Mouse (Mus musculus): Measurements from ENCODE around the gene Gse1.
A peak's percentile ranks its signal among the peaks of the same experiment; 100 is the strongest.

The Gse1 gene

DNA sequence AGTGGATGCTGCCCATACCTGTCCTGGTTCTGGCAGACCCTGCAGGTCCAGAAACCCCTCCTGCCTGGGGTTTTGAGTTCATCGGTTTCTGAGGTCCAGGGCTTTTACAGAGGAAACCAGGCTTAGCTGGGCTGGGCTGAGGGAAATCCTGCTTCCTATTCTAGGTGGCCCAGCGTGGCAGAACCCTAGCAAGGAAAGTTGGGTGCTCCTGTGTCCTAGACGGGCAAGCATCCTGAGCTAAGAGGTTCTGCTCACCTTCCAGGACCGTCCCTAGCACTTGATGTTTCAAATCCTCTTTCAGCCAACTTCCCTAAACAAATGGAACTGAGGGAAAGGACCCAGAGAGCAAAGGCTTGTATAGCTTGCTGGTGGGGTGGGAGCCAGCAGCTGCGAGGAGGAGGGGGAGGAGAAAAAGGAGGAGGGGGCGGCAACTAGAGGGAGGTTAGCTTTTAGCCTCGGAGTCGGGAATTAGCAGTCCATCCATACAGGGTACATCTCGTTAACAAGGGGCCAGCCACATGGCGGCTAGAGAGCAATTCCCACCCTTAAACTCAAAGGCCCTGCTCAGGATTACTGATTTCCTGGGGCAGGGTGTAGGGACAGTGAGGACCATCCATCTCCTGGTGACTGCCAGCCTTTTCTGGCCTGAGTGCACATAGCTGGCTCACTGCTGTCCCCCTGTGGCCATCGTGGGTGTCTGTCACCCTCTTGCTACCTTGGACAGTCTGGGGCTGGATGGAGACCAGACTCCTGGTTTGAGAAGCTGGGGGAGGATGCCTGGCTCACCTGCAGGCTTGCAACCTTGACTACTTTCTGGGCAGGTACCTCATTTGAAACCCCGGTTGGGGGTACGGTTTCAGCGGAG lies 306.5 kb downstream of the Gse1 start:
- Histone ChIP-seq H3K27me3 (ENCODE audit: control insufficient read depth, insufficient read depth, low read length, poor library complexity, severe bottlenecking) (no peaks in the 10 kb centered on the region; the same call in 1 of the 2 replicates), H3K36me3 (ENCODE audit: control insufficient read depth, insufficient read depth, low read length, poor library complexity, severe bottlenecking) (no peaks in the 10 kb centered on the region)
- peak; percentile 79 for DNase-seq (ENCODE audit: low read depth, low spot score)

DNA sequence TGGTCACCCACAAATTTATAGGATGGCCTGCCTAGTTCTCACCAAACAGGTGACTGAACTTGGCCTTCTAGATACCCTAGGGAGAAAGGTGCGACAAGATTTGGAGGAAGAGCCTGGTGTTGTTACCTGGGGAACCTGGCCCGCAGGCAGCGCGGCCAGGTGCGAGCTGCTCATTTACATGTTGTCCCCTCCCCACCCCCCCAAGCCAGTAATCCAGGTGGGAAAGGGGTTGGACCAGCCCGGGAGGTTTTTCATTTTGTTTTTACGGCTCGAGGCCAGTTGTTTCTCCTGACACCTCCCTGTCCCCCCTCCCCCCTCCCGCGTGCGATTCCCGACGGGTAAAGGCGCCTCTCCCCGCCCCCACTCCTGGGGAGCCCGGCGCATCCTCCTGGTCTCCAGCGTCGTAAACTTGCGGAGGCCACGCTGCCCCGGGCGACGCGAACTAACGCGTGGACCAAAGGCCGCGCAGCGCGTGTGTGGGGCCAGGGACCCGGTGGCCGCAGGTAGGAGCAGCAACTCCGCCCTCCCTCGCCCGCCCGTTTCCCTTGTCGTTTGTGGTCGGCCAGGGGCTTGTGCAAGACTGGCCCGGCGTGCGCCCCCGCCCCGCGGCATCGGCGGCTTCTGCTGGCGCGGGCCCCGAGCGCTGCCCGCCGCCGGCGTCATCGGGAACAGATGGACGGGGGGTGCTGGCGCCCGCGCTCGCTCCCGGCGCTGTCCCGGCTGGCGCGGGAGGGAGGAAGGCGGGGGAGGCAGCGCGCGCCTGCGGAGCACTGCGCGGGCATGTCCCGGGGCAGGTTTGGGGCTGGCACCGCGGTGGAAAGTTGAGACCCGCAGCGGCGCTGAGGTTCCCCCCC lies 307.4 kb downstream of the Gse1 start:
- H3K36me3 ChIP-seq (ENCODE audit: control insufficient read depth, insufficient read depth, low read length, poor library complexity, severe bottlenecking): no peaks in the 10 kb centered on the region
- peak; percentile 40 for DNase-seq (ENCODE audit: low read depth, low spot score)
- no peaks in the 10 kb centered on the region; the same call in 1 of the 2 replicates for H3K27me3 ChIP-seq (ENCODE audit: control insufficient read depth, insufficient read depth, low read length, poor library complexity, severe bottlenecking)

DNA sequence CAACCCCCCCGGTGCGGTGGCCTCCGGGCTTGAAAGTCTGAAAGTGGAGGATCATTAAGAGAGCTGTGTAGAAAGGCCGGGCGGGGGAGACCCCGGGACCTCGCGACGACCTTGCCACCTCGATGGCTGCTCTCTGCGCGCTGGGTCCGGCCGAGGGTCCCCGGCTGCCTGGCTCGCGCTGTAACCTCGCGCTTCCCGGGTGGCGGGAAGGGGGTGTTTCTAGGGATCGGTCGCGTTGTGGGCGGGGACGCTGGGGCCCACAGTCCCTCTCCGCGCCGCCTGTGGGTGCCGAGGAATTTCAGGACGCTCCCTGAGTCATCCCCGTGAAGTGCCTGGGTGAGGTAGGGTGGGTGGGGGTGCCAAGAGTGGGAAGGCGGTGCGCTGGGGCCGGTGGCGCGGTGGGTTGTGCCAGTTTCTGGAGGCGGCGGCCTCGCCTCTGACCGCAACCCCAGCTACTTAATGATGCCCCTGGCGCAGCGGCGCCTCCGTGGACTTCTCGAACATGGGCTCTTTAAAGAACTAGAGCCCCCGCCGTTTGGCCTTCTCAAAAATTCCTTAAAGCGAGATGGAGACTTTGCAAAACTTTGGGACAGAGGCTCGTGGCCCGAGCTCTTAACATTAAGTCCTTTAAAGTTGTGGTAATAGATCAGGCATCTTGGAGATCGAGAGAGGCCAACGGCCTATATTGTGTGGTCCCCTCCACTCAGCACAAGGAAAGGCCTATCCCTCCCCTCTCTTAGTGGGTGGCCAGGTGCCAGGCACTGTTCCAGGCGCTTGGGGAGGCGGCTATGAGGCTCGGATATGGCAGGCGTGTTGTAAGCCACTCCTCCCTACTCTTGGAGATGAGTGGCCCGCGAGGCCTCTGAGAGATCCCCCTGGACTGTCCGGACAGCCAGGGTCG lies 308.3 kb downstream of the Gse1 start:
- DNase-seq (ENCODE audit: low read depth, low spot score): peak; percentile 39
- Histone ChIP-seq H3K36me3 (ENCODE audit: control insufficient read depth, insufficient read depth, low read length, poor library complexity, severe bottlenecking) (no peaks in the 10 kb centered on the region), H3K27me3 (ENCODE audit: control insufficient read depth, insufficient read depth, low read length, poor library complexity, severe bottlenecking) (no peaks in the 10 kb centered on the region)

DNA sequence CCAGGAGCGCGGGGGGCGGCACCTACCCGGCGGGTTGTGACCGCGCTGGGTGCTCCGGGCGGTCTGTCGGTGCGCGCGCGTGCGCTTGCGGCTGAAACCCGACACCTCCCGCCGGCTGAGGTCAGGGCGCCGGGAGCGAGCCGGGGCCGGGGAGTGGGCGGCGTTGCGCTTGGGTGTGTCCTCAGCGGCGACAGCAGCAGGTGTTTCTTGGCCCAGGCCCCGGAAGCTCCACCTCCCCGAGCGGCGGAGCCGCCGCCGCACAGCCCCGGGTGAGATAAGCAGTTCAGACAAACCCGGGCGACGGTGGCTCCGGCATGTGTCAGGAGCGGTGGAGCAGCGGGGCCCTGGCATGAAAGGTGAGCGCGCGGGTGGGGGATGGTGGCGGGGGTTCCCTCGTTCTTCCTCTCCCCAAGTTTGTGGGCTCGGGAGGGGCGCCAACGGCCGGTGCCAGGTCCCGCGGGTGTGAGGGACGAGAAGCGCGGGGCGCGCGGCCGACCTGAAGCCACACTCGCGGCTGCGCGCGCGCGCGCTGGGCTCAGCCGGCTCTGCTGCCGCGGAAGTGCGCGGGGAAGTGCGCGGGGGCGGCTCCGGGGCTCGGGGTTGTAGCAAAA lies 309.1 kb downstream of the Gse1 start:
- H3K36me3 ChIP-seq (ENCODE audit: control insufficient read depth, insufficient read depth, low read length, poor library complexity, severe bottlenecking): no peaks in the 10 kb centered on the region

DNA sequence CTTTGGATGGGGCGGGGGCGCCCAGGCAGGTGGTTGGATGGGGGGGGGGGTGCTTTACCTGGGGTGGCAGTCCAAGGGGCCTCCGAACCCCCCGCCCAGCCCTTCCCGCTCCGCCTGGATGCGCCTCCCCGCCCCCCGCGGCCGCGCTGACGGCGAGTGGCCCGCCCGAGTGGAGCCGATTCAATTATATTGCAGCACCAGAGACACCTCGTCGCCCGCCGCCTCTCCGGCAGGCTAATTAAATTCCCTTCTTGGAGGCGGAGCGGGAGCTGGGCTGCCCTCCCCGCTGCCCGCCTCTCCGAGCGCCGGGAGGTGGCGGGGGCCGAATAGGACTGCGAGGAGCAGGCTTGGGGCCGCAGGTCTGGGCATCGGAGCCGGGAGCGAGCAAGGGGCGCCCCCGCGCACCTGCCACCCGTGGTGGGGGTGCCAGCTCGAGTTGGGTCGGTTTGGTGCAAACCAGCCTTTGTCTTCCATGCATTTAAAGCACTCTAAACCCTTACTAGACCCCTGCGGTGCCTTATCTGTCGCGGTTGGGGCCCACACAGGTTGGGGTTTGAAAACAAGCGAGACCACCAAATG lies 309.7 kb downstream of the Gse1 start:
- no peaks in the 10 kb centered on the region for H3K36me3 ChIP-seq (ENCODE audit: control insufficient read depth, insufficient read depth, low read length, poor library complexity, severe bottlenecking)
- no peaks in the 10 kb centered on the region for H3K27me3 ChIP-seq (ENCODE audit: control insufficient read depth, insufficient read depth, low read length, poor library complexity, severe bottlenecking)
- no peak for DNase-seq (ENCODE audit: low read depth, low spot score)

More for the DNA sequence above, 309.1 kb downstream of the Gse1 start:
- no peaks in the 10 kb centered on the region for H3K27me3 ChIP-seq (ENCODE audit: control insufficient read depth, insufficient read depth, low read length, poor library complexity, severe bottlenecking)
- DNase-seq (ENCODE audit: low read depth, low spot score): peak; percentile 83

DNA sequence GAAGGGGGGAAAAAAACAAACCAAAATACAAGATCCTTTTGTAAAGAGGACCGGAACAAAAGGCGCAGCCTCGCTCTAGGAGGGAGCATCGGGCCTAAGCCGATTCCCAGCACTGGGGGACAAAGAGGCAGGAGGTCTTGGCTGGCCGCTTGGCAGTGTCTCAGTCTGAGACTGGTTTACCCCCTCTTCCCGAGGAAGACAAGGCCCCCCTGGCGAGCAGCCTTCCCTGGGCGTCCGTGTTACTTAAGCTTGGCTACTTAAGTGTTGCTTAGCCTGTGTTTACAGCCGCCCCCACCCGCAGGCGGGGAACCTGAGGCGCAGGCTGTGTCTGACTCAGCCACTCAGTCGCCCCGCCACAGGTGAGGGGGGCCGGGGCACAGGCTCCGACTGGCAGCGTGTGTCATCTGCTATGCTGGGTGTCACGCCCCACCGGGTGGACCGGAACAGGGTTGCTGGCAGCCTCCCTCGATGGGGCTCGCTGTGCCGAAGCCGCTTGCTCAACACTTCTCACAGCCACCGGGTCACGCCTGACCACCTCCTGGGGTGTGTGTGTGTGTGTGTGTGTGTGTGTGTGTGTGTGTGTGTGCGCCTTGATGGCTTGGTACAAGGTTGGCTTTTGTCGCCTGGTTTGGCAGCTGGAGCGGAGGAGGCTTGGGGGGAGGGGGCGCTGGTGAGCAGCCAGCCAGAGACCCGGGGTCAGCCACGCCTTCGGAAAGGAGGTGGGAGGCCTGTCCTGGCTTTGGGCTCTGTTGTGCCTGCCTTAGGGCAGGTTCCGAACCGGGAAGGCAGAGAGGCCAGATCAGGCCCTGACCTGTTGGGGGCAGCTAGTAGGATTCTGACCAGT lies 310.4 kb downstream of the Gse1 start:
- no peaks in the 10 kb centered on the region for H3K27me3 ChIP-seq (ENCODE audit: control insufficient read depth, insufficient read depth, low read length, poor library complexity, severe bottlenecking)
- peak; percentile 97 for DNase-seq (ENCODE audit: low read depth, low spot score)
- no peaks in the 10 kb centered on the region for H3K36me3 ChIP-seq (ENCODE audit: control insufficient read depth, insufficient read depth, low read length, poor library complexity, severe bottlenecking)

DNA sequence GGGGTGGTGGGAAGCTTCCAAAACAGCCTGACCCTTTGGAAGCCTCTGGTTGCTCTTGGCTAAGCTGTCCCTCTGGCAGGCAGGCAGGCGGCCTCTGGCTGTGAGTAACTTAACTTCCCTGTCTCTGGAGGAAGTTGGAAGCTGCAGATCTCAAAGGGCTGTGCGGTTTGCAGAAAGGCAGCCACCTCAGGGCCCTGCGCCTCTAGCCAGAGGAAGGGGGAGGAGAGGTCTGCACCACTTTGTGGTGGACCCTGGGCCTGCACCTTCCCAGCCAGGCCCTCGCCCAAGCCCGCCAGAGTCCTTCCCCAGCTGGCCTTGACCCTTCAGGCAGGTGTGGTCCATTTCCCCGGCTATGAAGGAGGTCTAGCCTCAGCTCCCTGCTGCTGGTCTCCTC lies 311.1 kb downstream of the Gse1 start:
- DNase-seq (ENCODE audit: low read depth, low spot score): peak; percentile 59
- Histone ChIP-seq H3K27me3 (ENCODE audit: control insufficient read depth, insufficient read depth, low read length, poor library complexity, severe bottlenecking) (no peaks in the 10 kb centered on the region), H3K36me3 (ENCODE audit: control insufficient read depth, insufficient read depth, low read length, poor library complexity, severe bottlenecking) (no peaks in the 10 kb centered on the region)

DNA sequence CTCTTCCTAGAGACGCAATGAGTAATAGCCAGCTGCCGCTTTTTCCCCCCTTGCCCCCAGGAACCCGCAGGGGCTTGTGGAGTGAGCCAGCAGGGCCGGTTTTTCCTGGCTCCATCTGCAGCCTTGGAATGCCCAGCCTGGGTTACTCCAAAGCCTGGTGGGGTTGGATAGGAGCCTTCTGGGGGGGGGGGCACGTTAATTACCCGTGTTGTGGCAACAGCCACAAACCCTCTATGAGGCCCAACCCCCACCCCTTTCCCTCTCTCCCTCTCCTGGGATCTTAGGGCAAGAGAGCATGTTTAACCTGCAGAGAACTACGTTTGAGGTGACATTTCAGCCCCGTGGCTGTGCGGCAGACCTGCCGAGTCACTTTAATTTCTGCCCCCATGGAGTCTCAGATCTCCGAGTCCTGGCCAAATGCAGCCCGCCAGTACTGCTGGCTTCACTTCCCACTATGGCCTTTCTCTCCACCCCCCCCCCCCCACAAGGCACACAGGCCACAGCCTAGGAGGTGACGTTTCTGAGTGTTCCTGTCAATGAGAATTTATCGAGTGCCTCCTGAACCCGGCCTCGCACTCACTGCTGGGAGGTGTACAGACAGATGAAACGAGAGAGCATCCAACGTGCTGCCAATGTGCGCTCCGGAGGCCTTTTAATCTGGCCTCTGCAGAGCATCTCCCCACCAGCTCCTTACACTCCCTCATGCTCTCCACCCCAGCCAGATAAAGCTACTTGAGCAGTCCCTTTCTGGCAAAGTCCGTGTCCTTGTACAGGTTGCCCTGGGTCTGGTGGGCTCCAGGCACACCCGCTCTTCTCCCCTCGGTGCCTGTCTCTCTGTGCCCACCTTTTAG lies 311.7 kb downstream of the Gse1 start:
- H3K36me3 ChIP-seq (ENCODE audit: control insufficient read depth, insufficient read depth, low read length, poor library complexity, severe bottlenecking): no peaks in the 10 kb centered on the region
- DNase-seq (ENCODE audit: low read depth, low spot score): peak; percentile 21
- H3K27me3 ChIP-seq (ENCODE audit: control insufficient read depth, insufficient read depth, low read length, poor library complexity, severe bottlenecking): no peaks in the 10 kb centered on the region

DNA sequence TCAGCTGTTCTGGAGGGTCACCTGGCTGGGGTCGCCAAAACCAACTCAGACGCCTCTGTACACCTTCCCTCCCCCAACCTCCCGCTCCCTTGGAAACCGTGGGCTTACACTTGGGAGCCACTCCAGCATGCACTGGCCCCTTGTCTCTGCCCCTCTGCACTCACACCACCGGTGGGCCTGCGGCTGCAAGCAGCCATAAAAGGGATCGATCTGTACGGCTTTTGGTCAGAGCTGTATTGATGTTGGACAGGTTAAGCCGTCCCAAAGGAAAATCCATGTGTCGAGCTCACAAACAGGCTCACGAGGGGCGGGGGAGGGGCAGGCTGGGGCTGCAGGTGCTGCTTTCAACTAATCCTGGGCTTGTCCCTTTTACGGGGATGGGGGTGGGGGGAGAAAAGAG lies 314.7 kb downstream of the Gse1 start:
- DNase-seq (ENCODE audit: low read depth, low spot score): no peak
- no peaks in the 10 kb centered on the region for H3K27me3 ChIP-seq (ENCODE audit: control insufficient read depth, insufficient read depth, low read length, poor library complexity, severe bottlenecking)
- no peaks in the 10 kb centered on the region for H3K36me3 ChIP-seq (ENCODE audit: control insufficient read depth, insufficient read depth, low read length, poor library complexity, severe bottlenecking)

DNA sequence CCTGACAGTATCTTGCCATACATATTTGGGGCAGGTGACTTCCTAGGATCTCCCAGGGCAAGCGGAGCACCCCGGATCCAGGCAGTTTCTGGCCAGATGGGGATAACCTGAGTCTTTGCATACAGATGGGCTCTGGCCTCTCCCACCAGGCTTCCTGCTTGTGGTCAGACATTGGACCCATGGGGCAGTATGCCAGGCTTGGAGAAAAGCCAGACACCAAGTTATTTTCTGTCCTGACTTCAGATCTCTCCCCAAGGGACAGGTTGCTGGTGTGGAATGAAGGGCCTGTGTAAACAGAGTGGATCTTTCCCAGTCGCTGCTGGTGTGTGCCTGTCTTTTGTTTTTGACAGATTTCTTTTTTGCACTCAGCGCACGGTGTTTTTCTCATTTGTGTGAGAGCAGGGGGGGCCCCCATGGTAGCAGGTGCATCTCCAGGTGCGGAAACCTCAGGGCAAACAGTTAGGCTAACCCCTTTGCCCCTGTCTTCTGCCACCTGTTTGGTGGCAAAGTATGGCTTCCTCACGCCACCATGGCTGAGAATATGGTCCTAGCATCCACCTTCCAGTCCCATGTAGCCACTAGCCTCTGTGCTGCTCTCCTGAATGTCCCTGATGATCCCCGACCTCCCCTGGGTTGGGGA lies 315.3 kb downstream of the Gse1 start:
- peak; percentile 33 for DNase-seq (ENCODE audit: low read depth, low spot score)
- Histone ChIP-seq H3K27me3 (ENCODE audit: control insufficient read depth, insufficient read depth, low read length, poor library complexity, severe bottlenecking) (no peaks in the 10 kb centered on the region), H3K36me3 (ENCODE audit: control insufficient read depth, insufficient read depth, low read length, poor library complexity, severe bottlenecking) (no peaks in the 10 kb centered on the region)

DNA sequence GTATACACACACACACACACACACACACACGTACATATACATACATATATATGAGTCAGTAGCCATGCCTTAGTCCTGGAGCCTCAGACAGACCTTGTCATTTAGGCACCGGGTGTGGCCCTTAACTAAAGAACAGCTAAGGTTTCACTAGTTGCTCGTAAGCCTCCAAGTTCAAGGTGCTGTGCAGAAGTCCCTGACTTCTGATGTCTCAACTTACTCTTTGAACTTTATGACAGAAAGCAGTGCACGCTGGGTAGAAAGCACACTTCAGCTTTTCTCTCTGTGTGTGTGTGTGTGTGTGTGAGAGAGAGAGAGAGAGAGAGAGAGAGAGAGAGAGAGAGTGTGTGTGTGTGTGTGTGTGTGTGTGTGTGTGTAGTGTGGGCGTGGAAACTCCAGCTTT lies 315.9 kb downstream of the Gse1 start:
- Histone ChIP-seq H3K36me3 (ENCODE audit: control insufficient read depth, insufficient read depth, low read length, poor library complexity, severe bottlenecking) (no peaks in the 10 kb centered on the region), H3K27me3 (ENCODE audit: control insufficient read depth, insufficient read depth, low read length, poor library complexity, severe bottlenecking) (no peaks in the 10 kb centered on the region)
- DNase-seq (ENCODE audit: low read depth, low spot score): peak; percentile 29

DNA sequence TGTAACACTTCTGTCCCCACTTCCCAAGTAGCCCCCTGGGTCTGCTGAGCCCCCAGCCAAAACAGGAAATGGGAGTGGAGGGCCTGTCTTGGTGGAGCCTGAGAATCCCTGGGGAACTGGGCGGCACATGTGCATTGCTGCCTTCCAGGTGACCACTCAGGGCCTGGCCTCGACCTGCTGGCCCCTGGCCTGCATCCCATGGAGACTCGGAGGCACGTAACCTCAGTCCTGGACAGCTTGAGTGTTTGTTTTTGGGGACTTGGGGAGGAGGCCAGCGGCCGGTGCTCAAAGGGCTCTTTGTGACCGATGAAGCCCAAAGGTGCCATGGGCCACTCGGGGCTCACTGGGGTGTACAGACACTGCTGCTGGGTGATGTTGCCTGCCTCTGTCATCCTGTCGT lies 319.3 kb downstream of the Gse1 start:
- no peak for DNase-seq (ENCODE audit: low read depth, low spot score)
- Histone ChIP-seq H3K27me3 (ENCODE audit: control insufficient read depth, insufficient read depth, low read length, poor library complexity, severe bottlenecking) (no peaks in the 10 kb centered on the region), H3K36me3 (ENCODE audit: control insufficient read depth, insufficient read depth, low read length, poor library complexity, severe bottlenecking) (no peaks in the 10 kb centered on the region)

All from splenic B cell, adult 2 months (primary cell).